Mouse (Mus musculus): Measurements from ENCODE around the gene Hmgcs2. TPM values are rescaled to one million over a fixed set of nuclear protein-coding genes. Genes with fewer than 3 reads are reported as not detected.

Gene Hmgcs2
- polyA plus RNA-seq, 1 experiment from 2014 or later, result 16.6 TPM

- no peak for ATAC-seq (ENCODE audit: low FRiP score)
Measured at GRCm38 (mm10) chr3:98348106-98348505, 67.9 kb downstream of the Hmgcs2 start.

GRCm38 (mm10) chr3:98348705-98349104, 68.5 kb downstream of the Hmgcs2 start:
- no peak for ATAC-seq (ENCODE audit: low FRiP score)

More at GRCm38 (mm10) chr3:98348106-98348505, 67.9 kb downstream of the Hmgcs2 start:
- no peak overlapping the region for H3K4me3 ChIP-seq
- no peaks in the 10 kb centered on the region for H3K4me1 ChIP-seq (replicated peaks)
- 86% methylated on average over 6 of the region's 6 CpGs for WGBS
- H3K9me3 ChIP-seq, result no peaks in the 10 kb centered on the region
- H3K27me3 ChIP-seq, result peaks cover 6% of the 10 kb centered on the region; the same call in 1 of the 2 replicates
- no peak overlapping the region for H3K9ac ChIP-seq
- H3K27ac ChIP-seq, result no peak overlapping the region
- no peak overlapping the region for H3K4me2 ChIP-seq
- H3K36me3 ChIP-seq, result no peaks in the 10 kb centered on the region

GRCm38 (mm10) chr3:98353892-98354291, 73.7 kb downstream of the Hmgcs2 start:
- 34% methylated on average over 7 of the region's 7 CpGs for WGBS
- H3K9ac ChIP-seq, result no peak overlapping the region
- no peaks in the 10 kb centered on the region for H3K36me3 ChIP-seq
- H3K4me3 ChIP-seq, result no peak overlapping the region
- H3K9me3 ChIP-seq, result no peaks in the 10 kb centered on the region
- H3K4me2 ChIP-seq, result no peak overlapping the region
- H3K27me3 ChIP-seq, result peaks cover 6% of the 10 kb centered on the region; the same call in 1 of the 2 replicates
- no peak overlapping the region for H3K27ac ChIP-seq
- no peak for ATAC-seq (ENCODE audit: low FRiP score)
- H3K4me1 ChIP-seq (replicated peaks), result peaks cover 14% of the 10 kb centered on the region

More at GRCm38 (mm10) chr3:98348705-98349104, 68.5 kb downstream of the Hmgcs2 start:
- Histone ChIP-seq H3K9ac (no peak overlapping the region), H3K9me3 (no peaks in the 10 kb centered on the region), H3K27me3 (peaks cover 6% of the 10 kb centered on the region; the same call in 1 of the 2 replicates), H3K4me3 (no peak overlapping the region), H3K4me2 (no peak overlapping the region), H3K27ac (no peak overlapping the region), H3K4me1 (replicated peaks) (no peaks in the 10 kb centered on the region), H3K36me3 (no peaks in the 10 kb centered on the region)
- WGBS, result 23% methylated on average over 7 of the region's 8 CpGs

GRCm38 (mm10) chr3:98355344-98356025, 75.2 kb downstream of the Hmgcs2 start:
- ATAC-seq (ENCODE audit: low FRiP score), result peak; percentile 85
- Histone ChIP-seq H3K4me3 (no peak overlapping the region), H3K9ac (no peak overlapping the region), H3K27ac (peak overlapping the region; percentile 63), H3K9me3 (no peaks in the 10 kb centered on the region), H3K4me1 (replicated peaks) (peaks cover 14% of the 10 kb centered on the region), H3K4me2 (no peak overlapping the region), H3K27me3 (peaks cover 6% of the 10 kb centered on the region; the same call in 1 of the 2 replicates), H3K36me3 (no peaks in the 10 kb centered on the region)
- WGBS, result 56% methylated on average over 10 of the region's 10 CpGs

- peaks cover 14% of the 10 kb centered on the region for H3K4me1 ChIP-seq (replicated peaks)
- H3K9me3 ChIP-seq, result no peaks in the 10 kb centered on the region
- H3K36me3 ChIP-seq, result no peaks in the 10 kb centered on the region
- WGBS, result 46% methylated on average over 6 of the region's 6 CpGs
- no peak overlapping the region for H3K9ac ChIP-seq
- H3K4me3 ChIP-seq, result no peak overlapping the region
- H3K27me3 ChIP-seq, result peaks cover 4% of the 10 kb centered on the region; the same call in 1 of the 2 replicates
- ATAC-seq (ENCODE audit: low FRiP score), result peak; percentile 76
- H3K27ac ChIP-seq, result peak overlapping the region; percentile 63
- H3K4me2 ChIP-seq, result no peak overlapping the region
Measured at GRCm38 (mm10) chr3:98356026-98356365, 75.8 kb downstream of the Hmgcs2 start.

- 79% methylated on average over 3 of the region's 3 CpGs for WGBS
- H3K9me3 ChIP-seq, result no peaks in the 10 kb centered on the region
- H3K4me1 ChIP-seq (replicated peaks), result peaks cover 14% of the 10 kb centered on the region
- no peak overlapping the region for H3K4me2 ChIP-seq
- no peaks in the 10 kb centered on the region for H3K36me3 ChIP-seq
- ATAC-seq (ENCODE audit: low FRiP score), result no peak
- H3K9ac ChIP-seq, result no peak overlapping the region
- H3K27me3 ChIP-seq, result no peaks in the 10 kb centered on the region
- H3K27ac ChIP-seq, result peak overlapping the region; percentile 63; the same call in 1 of the 2 replicates
- no peak overlapping the region for H3K4me3 ChIP-seq
Measured at GRCm38 (mm10) chr3:98356632-98357370, 76.6 kb downstream of the Hmgcs2 start.

Other genes starting within 250 kb of the Hmgcs2 start
- 0.05 TPM in 1 of 2 replicates, not detected in the other for gene Adam30, start 119.8 kb upstream of the Hmgcs2 start, polyA plus RNA-seq (2015; fragmentation: Nextera tagmentation; extraction: Ambion mirVana)
- gene Reg4, start 58.3 kb upstream of the Hmgcs2 start, polyA plus RNA-seq (2015; fragmentation: Nextera tagmentation; extraction: Ambion mirVana), result not detected in 2 replicates
- gene Phgdh, start 59.6 kb downstream of the Hmgcs2 start, polyA plus RNA-seq (2015; fragmentation: Nextera tagmentation; extraction: Ambion mirVana), result 156 and 187 TPM in 2 replicates
- gene Zfp697, start 102.0 kb downstream of the Hmgcs2 start, polyA plus RNA-seq (2015; fragmentation: Nextera tagmentation; extraction: Ambion mirVana), result 15.9 and 16.6 TPM in 2 replicates
- gene Gm4450, start 176.7 kb downstream of the Hmgcs2 start, polyA plus RNA-seq (2015; fragmentation: Nextera tagmentation; extraction: Ambion mirVana), result 0.19 and 0.26 TPM in 2 replicates
- not detected in 2 replicates for gene Hsd3b4, start 230.1 kb downstream of the Hmgcs2 start, polyA plus RNA-seq (2015; fragmentation: Nextera tagmentation; extraction: Ambion mirVana)

Measured in hindbrain, embryonic 13.5 days (tissue).